In the genomic region with DNA sequence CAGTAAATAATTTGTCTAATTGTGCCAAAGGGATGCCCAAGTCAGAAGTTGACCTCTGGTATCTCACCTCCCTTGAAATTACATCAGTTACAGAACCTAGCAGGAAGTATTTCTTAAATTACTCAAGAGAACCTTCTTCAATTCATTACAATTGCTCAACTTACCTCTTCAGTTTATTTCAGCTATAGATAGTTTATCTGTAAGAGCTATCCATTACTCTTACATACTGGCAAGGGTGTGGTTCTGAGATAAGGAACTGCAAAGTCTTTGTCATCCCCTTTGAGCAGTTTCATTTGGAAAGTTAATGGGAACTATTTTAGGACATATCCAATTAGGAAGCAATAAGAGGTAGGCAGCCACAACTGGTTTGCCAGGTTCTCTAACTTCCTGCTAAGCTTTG, we compare ENCODE assay signal across 18 mouse cellular contexts. TPM values are rescaled to one million over a fixed set of nuclear protein-coding genes. Genes with fewer than 3 reads are reported as not detected.
DNase-seq lines count a peak whose midpoint lies in the region; ATAC-seq and TF ChIP-seq lines count a peak whose summit lies in the region.
"Had no signal": no experiment of that assay in that cellular context is flagged by ENCODE, and none has a peak within 500 bp of the region (broad histone marks: within the 10 kb centered on the region; RNA-seq: fewer than 3 reads in every experiment).

A gene (plus strand): TSS at position 176 of the 400 bp plus-strand sequence.

- H3K9ac ChIP-seq in intestine, embryonic 16.5 days (ENCODE audit: low read depth, low read length), result no peak within 1 kb of the TSS
- H3K9ac ChIP-seq in liver, postnatal 0 days (replicated peaks), result no peak within 1 kb of the TSS
- H3K9ac ChIP-seq: hindbrain, embryonic 15.5 days; neural tube, embryonic 12.5 days had no signal

- H3K4me2 ChIP-seq in intestine, embryonic 16.5 days (ENCODE audit: low read depth, low read length), result no peak within 1 kb of the TSS
- H3K4me2 ChIP-seq in liver, postnatal 0 days (ENCODE audit: low read depth, low read length), result 0 out of 2 replicates have a peak within 1 kb of the TSS, but pooled peaks have one; percentile 26
- H3K4me2 ChIP-seq: hindbrain, embryonic 15.5 days; neural tube, embryonic 12.5 days had no signal

- no peaks in the 10 kb centered on the region for H3K9me3 ChIP-seq in intestine, embryonic 16.5 days (ENCODE audit: control insufficient read depth, low read length)
- H3K9me3 ChIP-seq in liver, postnatal 0 days (ENCODE audit: low read length), result no peaks in the 10 kb centered on the region
- no peaks in the 10 kb centered on the region for H3K9me3 ChIP-seq in hindbrain, embryonic 10.5 days
- H3K9me3 ChIP-seq: hindbrain, embryonic 15.5 days; neural tube, embryonic 12.5 days had no signal

- H3K4me3 ChIP-seq in cerebellum, adult 2 months (replicated peaks; ENCODE audit: insufficient read depth, low read depth, low read length), result no peak within 1 kb of the TSS
- no peak within 1 kb of the TSS for H3K4me3 ChIP-seq in bone marrow, adult 2 months (replicated peaks; ENCODE audit: control insufficient read depth, low read depth, low read length)
- H3K4me3 ChIP-seq in intestine, embryonic 16.5 days (ENCODE audit: low read length), result no peak within 1 kb of the TSS
- no peak within 1 kb of the TSS for H3K4me3 ChIP-seq in liver, postnatal 0 days (ENCODE audit: low read depth, low read length)
- H3K4me3 ChIP-seq in hindbrain, embryonic 10.5 days, result no peak within 1 kb of the TSS
- H3K4me3 ChIP-seq: hindbrain, embryonic 15.5 days; neural tube, embryonic 12.5 days had no signal

- TF ChIP-seq CTCF in cerebellum, adult 2 months (IDR thresholded peaks at IDR 0.05; ENCODE audit: borderline replicate concordance, insufficient read depth, low read depth, low read length), result no peak
- no peak for TF ChIP-seq CTCF in bone marrow, adult 2 months (IDR thresholded peaks at IDR 0.05; ENCODE audit: control insufficient read depth, insufficient read depth, low read length)
- TF ChIP-seq CTCF in liver, postnatal 0 days (IDR thresholded peaks at IDR 0.05; ENCODE audit: low read depth), result no peak

- H3K36me3 ChIP-seq in intestine, embryonic 16.5 days (ENCODE audit: control insufficient read depth, insufficient read depth, low read length), result no peaks in the 10 kb centered on the region
- no peaks in the 10 kb centered on the region for H3K36me3 ChIP-seq in liver, postnatal 0 days (replicated peaks; ENCODE audit: insufficient read depth, low read length)
- no peaks in the 10 kb centered on the region for H3K36me3 ChIP-seq in hindbrain, embryonic 10.5 days
- H3K36me3 ChIP-seq: hindbrain, embryonic 15.5 days; neural tube, embryonic 12.5 days had no signal

- no peak for TF ChIP-seq POLR2A in cerebellum, adult 2 months (IDR thresholded peaks at IDR 0.05; ENCODE audit: borderline replicate concordance, insufficient read depth, low read length)
- TF ChIP-seq POLR2A in bone marrow, adult 2 months (IDR thresholded peaks at IDR 0.05; ENCODE audit: borderline replicate concordance, control insufficient read depth, low read depth, low read length), result no peak

- peaks cover 5% of the 10 kb centered on the region; the same call in 1 of the 2 replicates for H3K4me1 ChIP-seq in cerebellum, adult 2 months (ENCODE audit: control insufficient read depth, insufficient read depth, low read length)
- peaks cover 6% of the 10 kb centered on the region for H3K4me1 ChIP-seq in bone marrow, adult 2 months (ENCODE audit: control insufficient read depth, insufficient read depth, low read length)
- H3K4me1 ChIP-seq in intestine, embryonic 16.5 days (ENCODE audit: control insufficient read depth, insufficient read depth, low read length), result no peaks in the 10 kb centered on the region; the same call in 1 of the 2 replicates
- H3K4me1 ChIP-seq in liver, postnatal 0 days (ENCODE audit: insufficient read depth), result peaks cover 11% of the 10 kb centered on the region
- no peaks in the 10 kb centered on the region for H3K4me1 ChIP-seq in hindbrain, embryonic 10.5 days (replicated peaks)
- H3K4me1 ChIP-seq: hindbrain, embryonic 15.5 days; neural tube, embryonic 12.5 days had no signal

- H3K27me3 ChIP-seq in cerebellum, adult 2 months (ENCODE audit: control insufficient read depth, insufficient read depth, low read length), result no peaks in the 10 kb centered on the region
- H3K27me3 ChIP-seq in intestine, embryonic 16.5 days (replicated peaks; ENCODE audit: control insufficient read depth, insufficient read depth, low read length), result no peaks in the 10 kb centered on the region
- no peaks in the 10 kb centered on the region for H3K27me3 ChIP-seq in liver, postnatal 0 days (ENCODE audit: insufficient read depth, low read length)
- H3K27me3 ChIP-seq in hindbrain, embryonic 10.5 days (ENCODE audit: insufficient read depth, poor library complexity, severe bottlenecking), result no peaks in the 10 kb centered on the region
- H3K27me3 ChIP-seq: hindbrain, embryonic 15.5 days; neural tube, embryonic 12.5 days had no signal

- peak; percentile 49; the same call in 1 of the 2 replicates for TF ChIP-seq EP300 in liver, postnatal 0 days (IDR thresholded peaks at IDR 0.05; ENCODE audit: low read depth)

- DNase-seq in cerebellum, adult 2 months, result no peak
- DNase-seq in cerebellum, postnatal 25 days, result no peak
- no peak for DNase-seq in liver, postnatal 0 days
- no peak for DNase-seq in layer of hippocampus, postnatal 36 days
- DNase-seq in hindbrain, embryonic 10.5 days (ENCODE audit: low spot score), result no peak
- no peak for DNase-seq in urinary bladder, postnatal 25 days (ENCODE audit: low spot score)
- DNase-seq: adrenal gland, postnatal 14 days; cerebellum, adult 8-10 months; kidney, adult 8-10 months; kidney, postnatal 25 days; layer of hippocampus, adult 9-11 months; lung, postnatal 10 days; right cerebral cortex, postnatal 14 days; thymus, postnatal 25 days had no signal

- no peak within 1 kb of the TSS for H3K27ac ChIP-seq in cerebellum, adult 2 months (ENCODE audit: insufficient read depth, low read length)
- no peak within 1 kb of the TSS for H3K27ac ChIP-seq in bone marrow, adult 2 months (ENCODE audit: control insufficient read depth, insufficient read depth, low read depth, low read length, poor library complexity)
- H3K27ac ChIP-seq in intestine, embryonic 16.5 days (ENCODE audit: low read length), result peak within 1 kb of the TSS; percentile 52
- no peak within 1 kb of the TSS for H3K27ac ChIP-seq in liver, postnatal 0 days (ENCODE audit: low read depth)
- no peak within 1 kb of the TSS for H3K27ac ChIP-seq in hindbrain, embryonic 10.5 days
- H3K27ac ChIP-seq: hindbrain, embryonic 15.5 days; neural tube, embryonic 12.5 days had no signal

- peak; percentile 67 for ATAC-seq in intestine, embryonic 16.5 days
- ATAC-seq in liver, postnatal 0 days, result no peak

RNA-seq across cellular contexts. Expression of the gene that starts here (rescaled TPM):
- 91.7 and 98.7 TPM in 2 replicates for polyA plus RNA-seq in cerebellum, adult 2 months (2012; rRNA removed)
- 6.5 and 11.2 TPM in 2 replicates for polyA plus RNA-seq in bone marrow, adult 2 months (2011; ENCODE audit: insufficient read depth, insufficient read length, low replicate concordance, missing spikeins)
- 14.2 and 22.4 TPM in 2 replicates for polyA plus RNA-seq in intestine, embryonic 16.5 days (2015; fragmentation: Nextera tagmentation; extraction: Ambion mirVana)
- polyA plus RNA-seq in liver, postnatal 0 days (2015; fragmentation: Nextera tagmentation; extraction: Ambion mirVana), result 0.07 and 0.54 TPM in 2 replicates
- total RNA-seq in layer of hippocampus, postnatal 36 days (2021), result 1 to 10 TPM; 1.5 to 2.1 TPM
- polyA plus RNA-seq in hindbrain, embryonic 10.5 days (2016; fragmentation: Nextera tagmentation; extraction: Ambion mirVana), result 0.21 TPM in 1 of 2 replicates, not detected in the other
- polyA plus RNA-seq: neural tube, embryonic 12.5 days had no signal
